Mouse (Mus musculus) right cerebral cortex, adult 18-20 months (tissue): Measurements from ENCODE around the gene Rad51b.

ENCODE experiments used
- DNase-seq: peaks from one replicate; pipeline ENCODE4 v3.0.0; 2022; ENCODE audit warnings: mixed read lengths

Rad51b gene

DNA sequence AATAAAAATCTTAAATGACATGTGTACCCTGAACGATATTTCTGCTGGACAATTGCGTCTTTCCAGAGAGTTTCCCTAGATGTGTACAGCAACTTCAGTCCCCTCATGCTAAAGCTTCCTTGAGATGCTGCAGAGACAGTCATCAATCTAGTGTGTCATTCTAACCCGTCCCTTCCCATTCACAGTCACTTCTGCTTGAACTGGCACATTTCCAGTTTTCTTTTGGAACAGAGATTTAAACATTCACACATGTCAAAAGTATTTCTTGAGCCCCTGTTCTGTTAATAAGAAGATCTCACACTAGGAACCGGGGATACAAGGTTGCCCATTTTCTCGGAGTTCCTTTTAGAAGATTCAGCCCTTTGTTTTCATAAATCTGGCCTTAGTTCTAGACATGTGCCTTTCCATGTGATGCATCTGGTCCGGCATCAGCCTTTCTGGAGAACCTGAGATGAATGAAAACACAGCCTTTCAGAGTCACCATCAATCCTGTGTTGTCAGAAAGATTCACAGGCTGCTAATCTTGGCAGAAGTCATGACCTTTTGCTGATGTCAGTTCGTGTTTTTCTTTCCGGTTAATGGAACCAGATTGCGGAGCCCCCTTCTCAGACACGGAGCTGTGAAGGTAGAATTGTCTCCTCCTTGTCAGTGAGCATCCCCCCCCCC lies 448.9 kb downstream of the Rad51b start:
- no peak for DNase-seq

DNA sequence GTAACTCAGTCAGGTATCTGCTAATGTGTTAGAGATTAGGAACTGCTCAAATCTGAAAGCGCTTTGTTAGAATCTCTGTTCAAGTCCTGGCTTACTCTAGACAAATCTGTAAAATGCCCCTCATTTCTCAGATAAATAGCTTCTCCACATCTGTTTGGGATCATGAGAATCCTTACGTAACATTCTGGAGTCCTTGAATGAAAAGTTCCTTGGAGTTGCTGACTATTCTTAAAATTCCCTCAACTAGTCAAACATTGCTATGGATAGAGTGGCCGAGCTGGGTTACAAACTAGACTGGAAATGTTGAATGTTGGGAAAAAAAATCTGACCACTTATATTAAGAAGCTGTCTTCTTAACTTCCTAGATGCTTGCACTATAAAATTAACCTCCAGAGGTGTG lies 450.5 kb downstream of the Rad51b start:
- no peak for DNase-seq

DNA sequence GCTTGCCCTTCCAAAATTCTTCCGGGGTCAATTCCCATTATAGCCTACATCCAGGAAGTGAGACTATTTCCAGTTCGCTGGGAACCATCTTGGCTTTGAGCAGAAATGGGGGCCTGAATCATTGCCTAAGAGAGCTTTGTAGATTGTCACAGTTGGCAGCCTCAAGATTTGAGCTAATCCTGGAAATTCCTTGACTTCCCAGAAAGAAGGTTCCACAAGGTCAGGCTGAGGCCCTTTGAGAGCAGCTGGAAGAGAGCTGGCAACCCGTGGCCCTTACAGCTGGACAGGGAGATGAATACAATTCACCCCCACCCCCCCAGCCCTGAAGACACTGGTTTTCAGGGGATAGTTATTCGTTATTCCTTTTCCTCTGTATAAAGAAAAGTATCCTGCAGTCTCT lies 451.8 kb downstream of the Rad51b start:
- no peak for DNase-seq

DNA sequence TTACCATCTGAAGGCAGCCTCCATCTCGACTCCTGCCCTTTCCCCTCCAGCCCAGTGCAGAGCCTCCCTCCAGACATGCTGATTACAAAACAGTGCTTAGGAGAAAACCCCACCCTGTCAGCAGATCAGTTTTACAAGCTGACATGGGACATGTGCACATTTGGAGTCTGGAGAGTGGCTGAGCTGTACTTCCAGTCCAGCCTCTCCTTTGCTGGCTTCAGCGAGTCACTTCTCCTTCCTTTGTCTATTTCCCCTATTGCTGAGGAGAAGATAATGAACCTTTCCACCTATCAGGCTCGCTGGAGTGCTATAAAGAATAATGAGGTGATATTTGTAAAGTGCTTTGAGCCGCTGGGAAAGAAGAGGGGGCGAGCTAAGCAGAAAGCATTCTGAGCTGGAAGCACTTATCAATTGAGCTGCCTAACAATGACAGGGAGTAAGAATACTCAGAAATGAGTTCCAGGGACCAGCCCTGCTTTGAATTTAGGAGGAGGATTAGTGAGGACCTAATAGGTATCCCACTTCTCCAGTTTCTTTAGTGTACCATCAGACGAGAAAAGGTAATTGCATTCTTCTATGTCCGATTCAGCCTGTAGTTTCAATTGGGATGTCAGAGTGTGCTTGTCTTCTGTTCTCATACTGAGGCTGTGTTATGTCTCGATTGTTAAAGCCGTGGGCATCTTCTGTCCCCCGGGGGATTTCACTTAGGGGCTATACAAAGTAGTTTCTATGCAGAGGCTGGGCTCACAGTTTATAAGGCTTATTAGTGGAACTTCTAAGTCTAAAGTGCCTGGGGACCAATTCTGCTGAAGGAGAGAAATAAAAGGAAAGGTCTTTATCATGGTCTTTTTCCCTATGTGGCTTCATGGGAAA lies 453.4 kb downstream of the Rad51b start:
- peak; percentile 10 for DNase-seq

DNA sequence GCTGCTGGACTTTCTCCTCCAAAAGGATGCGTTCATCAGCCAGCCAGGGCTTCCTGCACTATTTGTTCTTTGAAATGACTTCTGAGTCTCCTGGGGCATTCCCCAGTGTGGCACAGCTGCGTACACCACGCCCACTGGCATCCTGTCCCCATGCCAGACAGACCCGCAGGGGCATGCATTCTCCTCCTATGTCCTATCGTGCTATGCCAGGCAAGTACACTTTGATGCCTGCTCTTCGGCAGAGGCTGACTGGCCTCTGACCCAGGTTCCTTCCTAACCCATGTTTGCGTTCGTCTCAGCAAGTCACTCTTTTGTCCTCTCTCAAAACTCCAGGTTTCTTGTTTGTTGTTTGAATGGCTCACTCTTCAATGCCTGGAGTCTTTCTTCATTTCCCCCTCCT lies 454.7 kb downstream of the Rad51b start:
- no peak for DNase-seq

DNA sequence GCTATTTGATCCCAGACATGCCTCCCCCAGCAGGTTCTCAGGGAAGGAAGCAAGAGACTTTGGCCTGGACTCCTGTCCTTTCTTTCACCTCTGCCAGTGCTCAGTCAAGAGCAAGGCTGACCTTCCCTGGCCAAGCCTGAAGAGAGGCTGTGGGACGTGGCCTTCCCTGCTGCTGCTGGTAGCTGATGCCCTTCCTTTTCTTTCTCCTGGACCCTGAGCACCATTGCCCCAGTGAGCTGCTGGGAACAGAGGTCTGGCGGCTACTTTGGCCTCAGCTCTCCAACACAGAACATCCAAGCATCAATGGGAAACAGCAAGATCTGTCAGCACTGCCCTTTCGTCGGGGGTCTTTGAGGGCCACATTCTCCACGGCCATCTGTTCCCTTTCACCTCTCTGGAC lies 455.1 kb downstream of the Rad51b start:
- no peak for DNase-seq

DNA sequence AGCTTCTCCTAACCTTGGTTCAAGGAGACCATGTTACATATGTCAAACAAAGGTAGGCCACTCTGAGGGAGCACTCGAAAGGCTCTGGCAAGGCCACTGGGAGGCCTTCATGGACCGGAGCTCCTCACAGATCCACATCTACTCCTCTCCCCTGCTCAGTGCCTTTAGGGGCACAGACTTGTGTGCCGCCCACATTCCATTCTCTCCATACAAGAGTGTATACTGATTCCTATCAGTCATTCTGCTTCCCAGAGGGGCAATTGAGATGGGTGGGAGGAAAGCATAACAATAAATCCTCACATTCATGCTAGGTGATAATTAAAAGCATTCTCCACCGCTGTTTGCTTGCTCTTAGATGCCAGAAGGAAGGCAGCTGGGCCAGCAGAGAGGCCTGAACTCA lies 458.5 kb downstream of the Rad51b start:
- DNase-seq, result no peak

DNA sequence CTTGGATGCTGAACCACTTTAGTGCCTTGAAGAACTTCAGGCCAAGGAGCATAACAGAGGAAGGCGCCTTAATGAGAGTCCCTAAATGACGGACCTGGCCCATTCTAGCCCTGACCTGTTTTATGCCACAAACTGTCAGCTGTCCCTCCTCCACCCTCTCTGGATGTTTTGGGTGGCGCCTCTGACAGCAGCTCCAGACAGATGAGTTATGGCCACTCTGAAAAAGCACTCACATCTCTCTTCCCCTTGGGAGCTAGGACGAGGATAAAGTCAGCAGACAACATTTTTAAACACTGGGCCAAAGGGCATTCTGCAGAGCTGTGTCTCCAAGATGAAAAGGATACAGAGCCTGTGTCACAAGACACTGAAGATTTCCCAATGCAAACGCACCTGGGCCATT lies 459.3 kb downstream of the Rad51b start:
- no peak for DNase-seq

DNA sequence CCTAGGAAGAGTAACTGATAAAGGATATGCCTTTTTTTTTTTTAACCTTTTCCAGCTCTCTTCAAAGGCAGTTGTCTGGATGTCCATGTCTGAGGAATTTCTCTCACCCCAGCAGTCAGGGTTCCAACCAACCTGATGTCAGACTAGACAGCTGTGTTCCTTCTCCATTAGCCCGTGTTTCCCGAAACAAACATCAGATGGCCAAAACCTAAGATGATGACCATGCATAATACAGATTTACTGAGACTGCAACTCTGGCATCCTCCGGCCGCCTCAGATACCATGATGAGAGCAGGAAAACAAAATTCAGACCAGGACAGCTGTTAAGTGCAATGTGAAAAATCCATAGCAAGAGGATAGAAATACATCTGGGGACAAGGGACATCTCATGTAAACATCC lies 460.7 kb downstream of the Rad51b start:
- DNase-seq, result no peak

DNA sequence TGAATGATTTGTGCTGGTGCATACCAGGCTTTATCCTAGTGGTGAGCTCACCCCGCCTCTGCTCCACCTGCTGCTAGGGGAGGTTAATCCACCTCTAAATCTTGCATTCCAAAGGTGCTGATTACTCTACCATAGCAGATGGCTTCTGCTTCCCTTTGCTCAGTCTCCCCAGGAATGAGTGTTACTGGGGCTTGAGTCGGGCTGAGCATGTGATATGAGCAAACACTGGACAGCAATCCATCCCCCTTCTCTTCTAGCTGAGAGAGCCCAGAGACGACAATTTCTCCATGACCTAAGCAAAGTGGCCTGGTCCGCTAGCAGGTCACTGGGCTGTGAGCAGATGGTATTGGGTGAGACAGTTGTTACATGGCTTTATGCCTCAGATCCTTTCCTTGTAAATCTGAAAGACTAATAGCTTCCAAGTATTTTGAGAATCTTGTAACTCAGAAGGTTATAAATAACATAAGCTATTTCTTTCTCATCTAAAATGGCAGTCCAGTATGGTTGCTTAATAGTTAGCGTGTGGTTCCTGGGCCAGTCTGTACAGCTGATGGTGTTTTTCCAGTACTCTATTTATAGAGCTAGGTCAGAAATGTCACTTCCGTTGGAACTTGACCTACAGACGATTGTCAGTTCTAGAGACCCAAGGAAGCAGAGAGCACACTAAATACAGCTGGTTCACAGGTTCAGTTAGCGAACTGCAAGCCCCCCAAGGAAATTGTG lies 462.3 kb downstream of the Rad51b start:
- DNase-seq, result no peak

DNA sequence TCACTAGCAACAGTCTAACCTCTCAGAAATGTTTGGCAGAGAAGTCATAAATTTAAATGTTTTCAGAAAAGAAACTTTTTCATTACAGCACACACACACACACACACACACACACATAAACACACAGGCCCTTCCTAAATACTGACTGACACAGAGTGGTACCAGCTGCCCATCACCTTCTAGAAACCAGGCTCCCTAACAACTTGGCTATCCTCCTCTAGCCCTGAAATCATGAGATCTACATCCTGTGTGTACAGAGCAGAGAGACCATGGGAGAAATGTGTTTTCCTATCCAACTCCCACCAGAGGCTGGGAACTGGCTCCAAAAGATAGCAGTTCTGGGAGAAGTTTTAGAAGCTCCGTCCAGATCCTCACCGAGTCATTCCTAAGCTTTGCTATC lies 464.1 kb downstream of the Rad51b start:
- no peak for DNase-seq

DNA sequence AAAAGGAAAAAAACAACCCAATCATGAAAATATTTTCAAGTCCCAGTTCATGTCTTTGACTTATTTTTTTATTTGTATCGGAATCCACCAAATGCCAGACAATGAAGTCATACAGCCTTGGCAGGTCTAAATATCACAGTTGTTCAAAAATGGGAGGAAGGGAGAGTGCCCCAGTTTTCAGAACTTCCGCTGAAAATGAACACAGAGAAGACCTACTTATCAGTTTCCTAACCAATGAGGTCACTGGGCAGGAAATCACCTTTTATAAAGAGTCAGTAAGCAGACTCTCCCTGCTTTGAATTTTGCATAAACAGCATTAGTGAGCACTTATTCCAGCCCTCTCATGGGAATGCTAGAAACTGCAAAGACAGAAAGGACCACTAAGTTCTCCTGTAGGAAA lies 465.0 kb downstream of the Rad51b start:
- DNase-seq, result no peak

DNA sequence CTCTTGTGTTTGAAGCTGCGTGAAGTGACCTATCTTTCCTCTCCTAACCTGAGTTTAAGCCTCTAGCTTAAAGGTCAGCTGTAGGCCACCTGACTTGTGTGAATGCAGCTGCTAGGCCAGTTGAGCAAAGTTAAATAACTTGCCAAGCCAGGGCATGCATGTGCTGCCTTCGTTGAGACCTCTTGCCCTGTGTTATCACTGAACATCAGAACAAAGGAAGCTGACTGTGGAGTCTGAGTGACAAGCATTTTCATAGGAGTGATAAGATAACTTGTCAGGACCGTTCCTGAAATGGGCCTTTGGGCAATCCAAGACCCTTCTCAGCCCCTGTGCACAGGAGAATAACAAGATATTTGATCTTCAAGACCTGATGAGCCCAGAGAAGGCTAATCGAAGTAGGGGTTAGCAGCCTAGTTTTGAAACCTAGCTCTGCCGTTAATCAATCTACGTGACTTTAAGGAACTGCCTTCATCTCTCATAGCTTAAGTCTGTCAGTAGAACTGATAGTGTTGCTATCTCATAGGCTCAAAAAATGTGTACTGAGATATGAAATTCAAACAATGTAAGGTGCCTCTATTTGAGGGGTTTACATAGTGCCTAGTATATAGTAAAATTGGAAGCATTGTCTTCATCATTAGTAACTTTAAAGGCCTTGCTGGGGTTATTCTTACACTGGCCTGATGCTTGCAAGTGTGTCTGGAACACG lies 465.6 kb downstream of the Rad51b start:
- no peak for DNase-seq

DNA sequence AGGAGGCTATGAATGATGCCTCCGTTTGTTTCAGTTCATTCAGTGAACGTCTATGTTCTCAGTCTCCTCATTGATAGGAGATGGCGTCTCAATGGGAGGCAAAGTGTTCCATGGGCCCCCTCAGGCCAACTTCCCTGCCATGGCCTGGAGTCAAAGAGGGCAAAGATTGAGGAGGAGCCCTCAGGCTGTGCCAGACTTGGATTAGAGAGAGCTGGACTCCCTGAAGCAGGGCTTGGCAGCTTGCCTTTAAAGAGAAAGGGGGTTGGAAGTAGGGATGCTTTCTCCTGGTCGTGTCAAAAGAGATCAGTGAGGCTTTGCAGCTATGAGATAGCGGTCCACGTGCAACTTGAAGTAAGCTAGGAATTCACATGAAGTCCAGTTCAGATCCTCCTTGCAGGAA lies 469.0 kb downstream of the Rad51b start:
- DNase-seq, result no peak

DNA sequence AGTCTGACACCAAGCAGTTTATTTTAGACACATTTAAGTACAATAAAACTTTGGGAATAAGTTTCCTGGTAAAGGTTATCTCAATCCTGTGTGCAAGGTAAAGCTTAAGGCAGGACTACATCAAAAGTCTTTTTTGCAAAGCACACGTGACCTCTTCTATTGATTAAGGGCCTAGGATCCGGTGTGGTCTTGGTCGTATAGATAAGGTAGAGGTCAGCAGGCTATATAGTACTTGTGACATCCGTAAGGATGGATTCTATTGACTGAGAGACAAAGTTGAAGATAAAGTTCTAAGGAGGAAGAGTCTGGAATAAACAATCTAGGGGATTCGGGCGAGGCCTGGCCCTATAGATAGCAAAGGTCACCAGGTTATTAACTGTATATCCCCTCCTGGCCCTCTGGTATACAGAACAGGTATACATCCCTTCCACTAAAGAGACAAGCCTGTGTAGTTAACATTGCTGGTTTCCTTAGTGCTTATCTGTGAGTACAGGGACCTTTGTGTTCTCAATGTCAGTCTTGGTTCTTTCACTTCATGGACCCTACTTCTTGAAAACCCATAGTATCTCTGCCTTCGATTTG lies 471.8 kb downstream of the Rad51b start:
- no peak for DNase-seq

DNA sequence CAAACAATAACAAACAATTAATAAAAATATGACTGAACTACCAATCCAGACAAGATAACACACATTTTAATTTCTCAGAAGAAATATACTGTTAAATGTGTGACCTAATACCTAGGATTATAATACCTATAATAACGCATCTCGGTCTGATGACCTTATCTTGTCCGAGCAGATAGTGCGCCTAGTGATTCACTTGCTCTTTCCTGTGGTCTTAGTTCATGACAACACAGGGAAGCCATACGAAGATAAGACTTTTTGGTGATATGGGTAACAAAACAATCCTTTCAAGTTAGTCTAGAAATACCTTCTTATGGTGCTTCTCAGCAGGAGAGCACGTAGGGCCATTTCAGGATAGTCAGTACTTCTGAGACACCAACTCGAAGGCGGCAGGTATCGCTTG lies 472.7 kb downstream of the Rad51b start:
- DNase-seq, result no peak

DNA sequence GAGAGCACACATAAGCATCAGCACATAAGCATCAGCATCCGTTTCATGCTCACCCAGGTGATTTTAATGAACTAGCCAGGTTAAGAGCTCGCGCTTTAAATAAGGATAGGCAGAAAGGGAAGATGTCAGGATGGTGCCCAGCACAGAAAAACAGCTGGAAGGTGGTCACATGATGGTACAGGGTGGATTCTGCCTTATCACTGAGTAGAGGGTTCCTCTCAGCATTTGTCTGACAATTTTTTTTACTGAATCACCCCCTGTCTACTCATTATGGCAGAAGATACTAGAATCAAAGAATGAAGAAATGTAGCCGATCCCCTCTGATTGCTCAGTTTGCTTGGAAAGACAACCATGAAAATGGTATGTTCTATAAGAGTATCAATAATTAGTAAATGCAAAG lies 474.1 kb downstream of the Rad51b start:
- DNase-seq, result no peak

DNA sequence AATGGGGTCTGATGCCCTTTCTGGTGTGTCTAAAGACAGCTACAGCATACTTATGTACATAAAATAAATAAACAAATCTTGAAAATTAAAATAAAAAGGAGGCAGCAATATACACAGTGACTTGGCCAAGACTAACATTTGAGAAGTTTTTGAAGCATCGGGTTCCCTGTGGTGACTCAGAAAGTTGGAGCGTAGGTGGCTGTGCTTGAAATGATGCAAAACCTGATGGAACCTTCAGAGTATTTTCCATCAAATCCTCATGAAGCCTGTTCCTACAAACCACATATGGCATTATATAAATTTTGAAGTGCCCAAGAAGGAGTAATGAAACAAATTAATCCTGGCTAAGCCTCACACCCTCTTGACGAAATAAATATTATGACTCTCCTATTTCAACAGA lies 474.7 kb downstream of the Rad51b start:
- peak; percentile 39 for DNase-seq

DNA sequence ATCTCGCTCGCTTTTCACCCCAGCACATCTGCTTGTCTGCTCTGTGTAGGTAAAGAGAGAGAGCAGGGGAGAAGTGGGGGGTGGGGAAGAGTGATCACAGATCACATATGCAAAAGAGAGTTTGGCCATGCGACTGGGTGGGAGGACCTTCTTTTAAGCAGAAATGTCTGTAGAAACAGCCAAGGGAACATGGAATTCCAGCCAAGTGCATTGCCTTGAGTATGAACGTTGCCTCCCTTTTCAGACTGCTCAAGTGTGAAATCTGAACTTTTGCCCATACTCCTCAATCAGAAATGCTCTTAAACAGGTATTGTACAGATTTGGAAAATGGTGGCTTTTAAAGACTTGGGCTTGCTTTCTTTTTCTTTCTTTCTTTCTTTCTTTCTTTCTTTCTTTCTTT lies 476.2 kb downstream of the Rad51b start:
- DNase-seq, result no peak

DNA sequence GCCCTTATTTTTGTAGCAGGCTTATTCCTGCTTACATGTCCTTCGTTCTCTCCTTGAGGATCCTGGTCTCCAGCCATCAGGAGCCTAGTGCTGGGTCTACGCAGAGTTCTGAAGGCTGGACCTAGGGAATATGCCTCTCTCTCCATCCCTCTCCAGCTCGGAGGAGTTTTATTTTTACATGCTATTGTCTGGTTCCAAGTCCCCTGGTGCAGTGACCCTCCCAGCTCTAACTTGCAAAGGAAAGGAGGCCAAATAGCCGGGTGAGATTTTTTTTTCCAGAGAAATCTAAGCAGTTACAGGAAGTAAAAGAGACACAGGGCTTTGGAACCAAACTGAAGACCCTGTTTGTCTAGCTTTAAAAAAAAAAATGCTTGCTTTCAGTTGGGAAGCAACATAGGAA lies 477.5 kb downstream of the Rad51b start:
- DNase-seq, result no peak

DNA sequence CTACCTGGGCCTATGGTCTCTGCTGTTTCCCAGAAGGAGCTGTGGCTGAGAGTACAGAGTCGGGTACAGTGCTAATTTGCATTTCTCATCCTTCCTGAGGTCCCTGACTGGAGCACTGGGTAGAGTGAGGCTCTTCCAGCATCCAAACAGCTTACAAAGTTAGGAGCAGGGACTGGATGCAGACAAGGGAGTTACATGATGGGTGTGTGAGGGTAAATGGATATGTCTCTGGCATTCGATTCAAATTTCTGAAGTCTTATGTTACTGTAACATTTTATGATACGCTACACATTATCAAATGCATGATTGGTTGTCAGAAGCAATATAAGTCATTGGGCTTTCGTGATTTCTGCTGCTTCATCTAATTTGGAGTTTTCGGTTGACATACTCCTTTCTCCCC lies 479.7 kb downstream of the Rad51b start:
- DNase-seq, result no peak

DNA sequence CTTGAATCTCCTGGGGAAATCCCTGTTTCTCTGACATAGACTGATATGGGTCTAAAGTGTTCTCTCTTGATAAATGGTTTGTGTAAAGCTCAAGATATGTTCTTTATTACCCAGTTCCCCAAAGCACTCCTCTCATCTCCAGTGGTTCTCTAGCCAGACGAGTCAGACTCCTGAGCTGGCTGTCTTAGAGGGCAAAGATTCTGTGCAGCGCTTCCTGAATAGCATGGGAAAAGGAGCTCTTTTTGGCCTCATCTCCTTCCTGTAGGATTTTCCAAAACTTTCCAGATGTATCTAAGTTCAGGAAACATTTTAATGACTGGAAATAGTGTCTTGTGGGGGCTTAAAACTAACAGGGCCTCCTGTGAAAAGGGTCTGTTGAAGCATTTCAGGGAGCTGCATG lies 483.7 kb downstream of the Rad51b start:
- DNase-seq, result no peak

DNA sequence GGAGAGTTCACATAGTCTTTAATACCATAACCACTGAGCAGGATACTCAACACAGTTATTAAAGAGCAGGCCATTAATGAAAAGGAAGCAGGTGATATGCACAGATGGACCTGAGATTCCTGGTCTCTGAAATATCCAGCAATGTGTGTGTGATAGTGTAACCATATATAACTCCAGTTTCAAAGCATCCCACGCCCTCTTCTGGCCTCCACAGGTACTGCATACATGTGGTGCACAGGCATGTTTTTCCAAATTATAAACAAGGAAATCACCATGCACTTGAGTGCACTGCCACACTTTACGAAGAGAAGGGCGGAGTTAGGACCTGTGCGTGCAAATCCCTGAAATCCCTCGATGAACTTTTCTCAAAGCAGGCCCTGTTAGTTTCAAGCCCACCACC lies 484.7 kb downstream of the Rad51b start:
- DNase-seq, result no peak
